Mouse (Mus musculus) lung, postnatal 0 days (tissue): ENCODE measurements around the gene Myh1.

Experiments used
- CTCF ChIP-seq: IDR thresholded peaks from 2 replicates; pipeline ENCODE4 v1.5.1; 2016; ENCODE audit warnings: antibody characterized with exemption, mild to moderate bottlenecking
- EP300 ChIP-seq: IDR thresholded peaks from 2 replicates; pipeline ENCODE4 v1.6.1; 2016; ENCODE audit warnings: antibody characterized with exemption, mild to moderate bottlenecking, control low read depth

DNA sequence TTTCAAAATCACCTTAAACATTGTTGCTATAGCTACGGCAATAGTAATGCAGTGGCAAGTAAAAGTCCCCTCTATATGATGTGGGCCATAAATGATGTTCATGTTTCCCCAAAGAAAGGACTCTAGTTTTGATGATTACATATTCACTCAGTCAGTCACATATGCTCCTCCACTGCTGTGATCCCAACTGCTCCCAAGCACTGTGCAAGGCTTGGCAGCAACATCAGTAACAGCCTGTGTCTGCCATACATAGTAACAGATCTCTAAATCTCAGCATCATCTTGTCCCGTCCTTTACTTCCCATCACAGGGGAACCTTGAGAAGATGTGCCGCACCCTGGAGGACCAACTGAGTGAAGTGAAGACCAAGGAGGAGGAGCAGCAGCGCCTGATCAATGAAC lies 53.8 kb downstream of the Myh1 start:
- no peak for TF ChIP-seq CTCF
- no peak for TF ChIP-seq EP300
